Mouse (Mus musculus) cerebellum, adult 11 months (tissue): ENCODE results near the gene Rnf169.

ENCODE experiments used
- DNase-seq: peaks from one replicate; pipeline ENCODE4 v3.0.0; 2022

Gene Rnf169

DNA sequence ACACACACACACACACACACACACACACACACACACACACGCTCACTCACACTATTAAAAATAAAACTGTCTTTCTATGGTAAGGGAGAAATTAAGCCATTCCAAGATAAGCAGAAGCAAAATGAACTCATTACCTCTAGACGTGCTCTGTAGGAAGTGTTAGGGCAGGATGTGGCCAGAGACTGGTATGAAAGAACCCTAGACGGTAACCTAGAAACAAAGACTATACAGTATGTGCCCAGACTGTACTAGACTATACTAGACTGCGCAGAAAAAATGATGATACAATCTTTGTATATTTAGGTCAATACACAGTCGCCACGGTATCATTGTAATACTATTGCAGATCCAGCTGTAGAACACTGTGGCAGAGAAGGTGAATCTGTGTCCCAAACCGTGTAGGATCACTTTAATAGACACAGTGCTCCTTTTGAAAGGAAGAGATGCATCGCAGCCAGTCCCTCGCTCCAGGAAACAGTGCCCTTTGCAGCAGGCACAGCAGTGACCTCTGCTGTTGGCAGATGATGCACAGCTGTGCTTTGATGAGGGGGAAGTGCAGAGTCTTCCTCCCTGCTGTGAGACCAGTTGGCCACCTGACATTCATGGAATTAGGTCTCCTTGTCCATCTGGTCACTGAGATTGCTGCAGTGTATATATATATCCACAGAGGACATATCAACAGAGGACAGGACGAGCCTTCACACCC is 90.9 kb downstream of the Rnf169 start:
- no peak for DNase-seq

DNA sequence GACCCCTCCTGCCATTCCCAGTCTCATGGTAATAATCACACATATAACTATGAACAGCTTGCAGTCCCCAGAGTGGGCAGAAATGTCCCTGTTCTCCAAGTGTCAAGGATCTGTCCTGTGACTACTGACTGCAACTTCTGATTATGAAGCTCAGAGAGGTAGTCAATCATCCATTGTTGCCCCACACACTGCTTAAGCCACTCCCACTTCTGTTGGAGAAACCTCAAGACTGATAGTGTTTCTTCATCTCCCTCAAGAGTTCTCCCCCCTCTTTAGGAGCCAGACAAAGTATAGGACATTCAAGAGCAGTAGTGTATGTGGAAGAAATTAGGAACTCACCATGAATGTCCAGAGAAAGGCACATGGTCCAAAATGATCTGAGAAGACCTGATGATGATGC is 92.5 kb downstream of the Rnf169 start:
- no peak for DNase-seq

DNA sequence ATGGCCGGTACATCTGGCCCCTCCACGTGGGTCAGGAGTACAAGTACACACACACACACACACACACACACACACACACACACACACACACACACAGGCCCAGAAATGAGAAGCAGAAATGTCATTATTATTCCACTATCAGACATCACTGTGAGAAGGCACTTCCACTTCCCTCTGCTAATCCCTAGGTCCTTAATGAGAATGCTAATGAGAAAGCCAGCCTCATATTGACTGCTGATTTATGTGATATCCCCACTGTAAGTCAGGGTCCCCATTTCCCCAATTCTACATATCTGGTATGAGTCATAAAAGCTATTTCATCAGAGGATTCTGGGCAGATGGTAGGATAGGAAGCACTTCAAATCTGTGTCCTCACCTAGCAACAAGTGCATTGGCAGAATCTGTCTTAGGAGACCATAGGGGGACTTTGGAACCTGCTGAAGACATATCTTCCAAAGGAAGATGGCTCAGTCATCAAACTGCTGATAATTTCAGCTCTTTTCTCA is 93.0 kb downstream of the Rnf169 start:
- DNase-seq: no peak

DNA sequence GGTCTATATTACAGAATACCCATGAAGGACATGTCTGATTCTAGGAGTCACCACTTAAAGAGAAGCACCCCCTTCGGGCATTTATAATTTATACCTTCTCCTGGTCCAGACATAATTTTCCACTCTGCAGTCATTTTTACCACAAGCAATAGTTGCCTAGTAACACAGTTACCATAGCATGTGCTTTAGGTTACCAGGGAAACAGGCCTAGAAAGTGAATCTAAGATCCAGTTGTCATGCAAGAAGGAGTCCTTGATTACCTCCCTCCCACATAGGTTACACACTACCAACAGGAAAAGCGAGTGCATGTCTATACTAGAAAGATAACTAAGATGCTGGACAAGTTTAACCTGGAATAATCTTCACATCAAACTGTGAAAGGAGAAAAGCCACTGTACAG is 102.0 kb downstream of the Rnf169 start:
- no peak for DNase-seq

DNA sequence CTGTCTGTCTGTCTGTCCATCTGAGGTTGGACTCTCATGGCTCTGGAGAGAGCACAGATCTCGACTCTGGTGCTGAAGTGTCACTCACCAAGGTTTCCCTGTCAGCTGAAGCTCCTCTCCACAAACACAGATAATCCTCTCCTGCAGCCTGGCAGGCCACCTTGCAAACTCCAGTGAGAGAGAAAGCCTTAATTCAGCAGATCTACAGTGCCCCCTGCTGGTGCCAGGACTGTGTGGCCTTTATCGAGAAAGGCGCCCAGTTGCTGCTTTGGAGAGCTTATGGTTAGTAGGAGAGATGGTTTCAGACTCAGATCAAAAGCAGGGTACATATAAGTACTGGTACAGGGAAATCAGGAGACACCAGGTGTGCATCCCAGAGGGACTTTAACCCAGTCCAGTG is 103.9 kb downstream of the Rnf169 start:
- DNase-seq: peak; percentile 58

DNA sequence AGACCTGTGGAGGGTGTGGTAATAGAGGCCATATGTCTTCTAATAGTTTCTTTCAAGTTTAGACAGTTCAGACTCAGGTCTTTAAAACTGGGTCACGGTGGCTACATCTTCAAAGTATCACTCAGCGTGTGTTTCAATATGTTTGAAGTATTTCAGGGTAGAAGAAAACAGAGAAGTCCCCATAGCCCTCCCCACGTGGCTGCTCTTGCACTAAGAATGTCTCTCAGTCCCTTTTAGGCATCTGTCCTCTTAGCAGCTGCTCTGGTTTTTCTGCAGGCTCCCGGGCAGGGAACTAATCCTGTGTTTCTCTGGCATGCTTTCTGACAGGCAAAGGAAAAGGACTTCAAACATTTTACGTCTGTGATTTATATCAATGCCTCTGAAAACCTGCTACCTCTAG is 104.4 kb downstream of the Rnf169 start:
- DNase-seq: no peak

DNA sequence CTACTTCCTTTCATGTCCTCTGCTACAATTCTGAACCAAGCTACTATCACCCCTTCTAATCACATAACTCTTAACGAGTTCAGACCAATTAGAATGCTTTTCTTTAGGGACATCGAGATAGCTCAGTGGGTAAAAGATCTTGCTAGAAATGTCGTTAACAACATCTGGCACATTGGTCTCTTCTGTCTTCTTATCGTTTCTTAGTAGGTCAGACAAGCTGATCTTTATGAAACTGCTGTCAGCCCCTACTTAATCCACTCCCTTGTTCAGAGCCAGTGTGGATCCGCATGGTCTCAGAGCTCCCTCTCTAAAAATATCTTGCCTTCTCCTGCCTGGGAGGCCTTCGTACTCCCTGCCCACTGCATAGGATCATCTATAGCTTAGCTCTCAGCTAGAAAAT is 106.3 kb downstream of the Rnf169 start:
- no peak for DNase-seq
